Mouse (Mus musculus): ENCODE measurements around the gene Ap1m1.

Gene Ap1m1

GRCm38 (mm10) chr8:72285285-72285684 is 45.5 kb downstream of the Ap1m1 start:
- in situ Hi-C loops (cut with MboI, MseI): no loop called here

- in situ Hi-C loops (cut with MboI, MseI): no loop called here
These were observed 49.2 kb downstream of the Ap1m1 start for GRCm38 (mm10) chr8:72289051-72289450.

GRCm38 (mm10) chr8:72291104-72291503 is 51.3 kb downstream of the Ap1m1 start:
- in situ Hi-C loops (cut with MboI, MseI): no loop called here

GRCm38 (mm10) chr8:72293309-72293708 is 53.5 kb downstream of the Ap1m1 start:
- in situ Hi-C loops (cut with MboI, MseI): no loop called here

GRCm38 (mm10) chr8:72295125-72295524 is 55.3 kb downstream of the Ap1m1 start:
- in situ Hi-C loops (cut with MboI, MseI): no loop called here

- in situ Hi-C loops (cut with MboI, MseI): no loop called here
These were observed 55.9 kb downstream of the Ap1m1 start for GRCm38 (mm10) chr8:72295679-72296078.

- in situ Hi-C loops (cut with MboI, MseI): no loop called here
These were observed 56.7 kb downstream of the Ap1m1 start for GRCm38 (mm10) chr8:72296561-72296960.

GRCm38 (mm10) chr8:72298928-72299327 is 59.1 kb downstream of the Ap1m1 start:
- in situ Hi-C loops (cut with MboI, MseI): no loop called here

- in situ Hi-C loops (cut with MboI, MseI): no loop called here
These were observed 61.0 kb downstream of the Ap1m1 start for GRCm38 (mm10) chr8:72300654-72301400.

- in situ Hi-C loops (cut with MboI, MseI): no loop called here
These were observed 61.7 kb downstream of the Ap1m1 start for GRCm38 (mm10) chr8:72301497-72301896.

GRCm38 (mm10) chr8:72302986-72303612 is 63.3 kb downstream of the Ap1m1 start:
- in situ Hi-C loops (cut with MboI, MseI): no loop called here

GRCm38 (mm10) chr8:72303633-72304032 is 63.8 kb downstream of the Ap1m1 start:
- in situ Hi-C loops (cut with MboI, MseI): no loop called here

- in situ Hi-C loops (cut with MboI, MseI): no loop called here
These were observed 65.5 kb downstream of the Ap1m1 start, which contains the start of gene Gm10282 for GRCm38 (mm10) chr8:72305210-72305905. TSS of gene Gm10282 (minus strand) at chr8:72305260.

GRCm38 (mm10) chr8:72306913-72307312 is 67.1 kb downstream of the Ap1m1 start:
- in situ Hi-C loops (cut with MboI, MseI): no loop called here

All from T-helper 1 cell (primary cell).